ENCODE assay signal across 8 mouse cellular contexts in the genomic region with DNA sequence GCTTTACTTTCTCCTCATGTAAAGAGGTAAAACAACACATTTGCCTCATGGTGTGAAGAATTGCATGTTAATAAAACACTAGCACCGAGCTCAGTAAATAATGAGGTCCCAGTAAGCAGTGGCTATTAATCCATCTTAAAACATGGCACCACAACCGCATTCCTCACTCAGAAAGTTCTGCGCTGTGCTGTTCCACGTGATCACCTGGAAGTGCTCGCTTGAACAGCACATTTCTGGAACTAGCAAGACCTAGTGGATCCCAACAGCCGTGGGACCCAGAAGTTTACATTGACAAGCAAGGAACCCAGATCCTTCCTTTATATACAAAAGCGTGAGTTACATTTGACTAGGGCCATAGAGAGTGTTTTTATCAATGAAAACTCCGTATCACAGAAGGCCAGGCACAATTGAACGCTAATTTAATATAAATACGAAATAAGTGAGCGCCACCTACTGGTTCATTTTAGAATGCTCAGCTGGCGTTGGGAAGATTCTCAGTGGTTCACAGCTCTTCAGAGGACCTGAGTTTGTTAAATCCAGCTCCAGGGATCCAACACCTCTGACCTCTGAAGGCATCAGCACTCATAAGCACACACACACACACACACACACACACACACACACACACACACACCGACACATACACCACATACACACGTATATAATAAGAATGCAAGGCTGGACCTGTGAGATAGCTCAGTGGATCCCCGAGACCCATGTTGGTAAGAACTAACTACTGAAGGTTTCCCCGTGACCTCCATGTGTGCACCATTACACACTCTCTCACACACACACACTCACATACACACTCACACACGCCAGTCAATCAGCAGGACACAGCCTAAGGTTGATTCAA. TPM values are rescaled to one million over a fixed set of nuclear protein-coding genes. Genes with fewer than 3 reads are reported as not detected.
A peak's percentile ranks its signal among the peaks of the same experiment; 100 is the strongest.
DNase-seq lines count a peak whose midpoint lies in the region; ATAC-seq and TF ChIP-seq lines count a peak whose summit lies in the region.

No protein-coding gene starts in this region.

- WGBS in kidney, postnatal 0 days = 38% methylated on average over 17 of the region's 17 CpGs
- WGBS in liver, postnatal 0 days (ENCODE audit: insufficient replicate concordance) = 33% methylated on average over 17 of the region's 17 CpGs
- 40% methylated on average over 17 of the region's 17 CpGs for WGBS in neural tube, embryonic 11.5 days

- H3K4me3 ChIP-seq in kidney, postnatal 0 days (replicated peaks; ENCODE audit: low read depth, low read length) = no peak overlapping the region
- H3K4me3 ChIP-seq in liver, postnatal 0 days (ENCODE audit: low read depth, low read length) = no peak overlapping the region
- H3K4me3 ChIP-seq in neural tube, embryonic 11.5 days (ENCODE audit: low read depth, low read length) = no peak overlapping the region

- no peak for TF ChIP-seq EP300 in liver, postnatal 0 days (IDR thresholded peaks at IDR 0.05; ENCODE audit: low read depth)

- DNase-seq in 3T3-L1 (ENCODE audit: low read depth, low spot score) = peak; percentile 66
- DNase-seq in CD4-positive, CD25-positive, alpha-beta regulatory T cell, adult 2 months (ENCODE audit: low read depth, low spot score) = peak; percentile 76
- DNase-seq in cerebellum, postnatal 25 days = peak; percentile 48 to 69
- peak; percentile 82 for DNase-seq in kidney, postnatal 0 days (ENCODE audit: low spot score)
- DNase-seq in liver, postnatal 0 days = peak; percentile 42
- peak; percentile 67 for DNase-seq in neural tube, embryonic 11.5 days (ENCODE audit: low spot score)
- DNase-seq in urinary bladder, postnatal 36 days (ENCODE audit: low spot score in 2 of 2) = no peak

- TF ChIP-seq CTCF in kidney, postnatal 0 days (IDR thresholded peaks at IDR 0.05; ENCODE audit: low read depth) = peak; percentile 71
- peak; percentile 66 for TF ChIP-seq CTCF in liver, postnatal 0 days (IDR thresholded peaks at IDR 0.05; ENCODE audit: low read depth)

- no peak overlapping the region for H3K27ac ChIP-seq in kidney, postnatal 0 days
- H3K27ac ChIP-seq in liver, postnatal 0 days (ENCODE audit: low read depth) = no peak overlapping the region
- no peak overlapping the region for H3K27ac ChIP-seq in neural tube, embryonic 11.5 days (ENCODE audit: low read depth, low read length)

- H3K36me3 ChIP-seq in kidney, postnatal 0 days (ENCODE audit: insufficient read depth, low read length) = no peaks in the 10 kb centered on the region
- H3K36me3 ChIP-seq in liver, postnatal 0 days (replicated peaks; ENCODE audit: insufficient read depth, low read length) = no peaks in the 10 kb centered on the region
- H3K36me3 ChIP-seq in neural tube, embryonic 11.5 days (ENCODE audit: control insufficient read depth, insufficient read depth, low read length) = no peaks in the 10 kb centered on the region

- 0 out of 2 replicates have a peak, but pooled peaks have one; percentile 23 for ATAC-seq in granulocyte monocyte progenitor cell, adult 5-6 weeks (replicated peaks; ENCODE audit: poor library complexity, severe bottlenecking)
- ATAC-seq in kidney, postnatal 0 days (replicated peaks; ENCODE audit: low FRiP score, low read depth) = no peak; the same call in 1 of the 2 replicates
- ATAC-seq in liver, postnatal 0 days = no peak
- no peak for ATAC-seq in neural tube, embryonic 11.5 days (ENCODE audit: insufficient read depth, low FRiP score, low TSS enrichment)

- no peaks in the 10 kb centered on the region for H3K27me3 ChIP-seq in kidney, postnatal 0 days (ENCODE audit: insufficient read depth, low read length)
- H3K27me3 ChIP-seq in liver, postnatal 0 days (ENCODE audit: insufficient read depth, low read length) = no peaks in the 10 kb centered on the region
- no peaks in the 10 kb centered on the region for H3K27me3 ChIP-seq in neural tube, embryonic 11.5 days (ENCODE audit: control insufficient read depth, insufficient read depth, low read length)

- peak overlapping the region; percentile 39 for H3K4me2 ChIP-seq in kidney, postnatal 0 days (ENCODE audit: low read length)
- H3K4me2 ChIP-seq in liver, postnatal 0 days (ENCODE audit: low read depth, low read length) = peak overlapping the region; percentile 14; the same call in 1 of the 2 replicates
- H3K4me2 ChIP-seq in neural tube, embryonic 11.5 days (ENCODE audit: low read depth) = no peak overlapping the region

- no peaks in the 10 kb centered on the region for H3K9me3 ChIP-seq in kidney, postnatal 0 days (replicated peaks; ENCODE audit: low read length)
- H3K9me3 ChIP-seq in liver, postnatal 0 days (ENCODE audit: low read length) = no peaks in the 10 kb centered on the region
- no peaks in the 10 kb centered on the region for H3K9me3 ChIP-seq in neural tube, embryonic 11.5 days (ENCODE audit: control insufficient read depth, low read length)

- H3K4me1 ChIP-seq in kidney, postnatal 0 days (replicated peaks; ENCODE audit: insufficient read depth, low read length) = no peaks in the 10 kb centered on the region
- no peaks in the 10 kb centered on the region for H3K4me1 ChIP-seq in liver, postnatal 0 days (ENCODE audit: insufficient read depth)
- H3K4me1 ChIP-seq in neural tube, embryonic 11.5 days (ENCODE audit: control insufficient read depth, insufficient read depth, low read length) = no peaks in the 10 kb centered on the region

- no peak overlapping the region for H3K9ac ChIP-seq in kidney, postnatal 0 days (ENCODE audit: low read depth, low read length)
- H3K9ac ChIP-seq in liver, postnatal 0 days (replicated peaks) = no peak overlapping the region
- no peak overlapping the region for H3K9ac ChIP-seq in neural tube, embryonic 11.5 days (ENCODE audit: low read length)

RNA-seq across cellular contexts. Expression of a gene that starts 25.5 kb away (rescaled TPM):
- total RNA-seq in granulocyte monocyte progenitor cell, adult 5-6 weeks (2014; fragmentation: Nextera tagmentation) = 2,229 and 2,435 TPM in 2 replicates
- 1,577 and 1,773 TPM in 2 replicates for total RNA-seq in granulocyte monocyte progenitor cell, adult 5-6 weeks (2017)
- 732 and 795 TPM in 2 replicates for polyA plus RNA-seq in kidney, postnatal 0 days (2015; fragmentation: Nextera tagmentation; extraction: Ambion mirVana)
- 397 and 398 TPM in 2 replicates for polyA plus RNA-seq in liver, postnatal 0 days (2015; fragmentation: Nextera tagmentation; extraction: Ambion mirVana)
- polyA plus RNA-seq in neural tube, embryonic 11.5 days (2014; fragmentation: Nextera tagmentation; extraction: Ambion mirVana) = 652 and 656 TPM in 2 replicates

RNA-seq across cellular contexts. Expression of a gene that starts 42.5 kb away (rescaled TPM):
- 17.1 and 24.2 TPM in 2 replicates for total RNA-seq in granulocyte monocyte progenitor cell, adult 5-6 weeks (2014; fragmentation: Nextera tagmentation)
- 39.4 and 50.8 TPM in 2 replicates for total RNA-seq in granulocyte monocyte progenitor cell, adult 5-6 weeks (2017)
- 5.2 and 5.3 TPM in 2 replicates for polyA plus RNA-seq in kidney, postnatal 0 days (2015; fragmentation: Nextera tagmentation; extraction: Ambion mirVana)
- polyA plus RNA-seq in liver, postnatal 0 days (2015; fragmentation: Nextera tagmentation; extraction: Ambion mirVana) = 2.2 and 2.3 TPM in 2 replicates
- 3.6 and 4.2 TPM in 2 replicates for polyA plus RNA-seq in neural tube, embryonic 11.5 days (2014; fragmentation: Nextera tagmentation; extraction: Ambion mirVana)

RNA-seq across cellular contexts. Expression of a gene that starts 51.3 kb away (rescaled TPM):
- not detected in 2 replicates for total RNA-seq in granulocyte monocyte progenitor cell, adult 5-6 weeks (2014; fragmentation: Nextera tagmentation)
- total RNA-seq in granulocyte monocyte progenitor cell, adult 5-6 weeks (2017) = 0.30 and 0.41 TPM in 2 replicates
- 10.2 and 10.5 TPM in 2 replicates for polyA plus RNA-seq in kidney, postnatal 0 days (2015; fragmentation: Nextera tagmentation; extraction: Ambion mirVana)
- 0.48 and 0.52 TPM in 2 replicates for polyA plus RNA-seq in liver, postnatal 0 days (2015; fragmentation: Nextera tagmentation; extraction: Ambion mirVana)
- polyA plus RNA-seq in neural tube, embryonic 11.5 days (2014; fragmentation: Nextera tagmentation; extraction: Ambion mirVana) = 0.51 and 0.97 TPM in 2 replicates

RNA-seq across cellular contexts. Expression of a gene that starts 51.8 kb away (rescaled TPM):
- 2.9 and 10.5 TPM in 2 replicates for total RNA-seq in granulocyte monocyte progenitor cell, adult 5-6 weeks (2014; fragmentation: Nextera tagmentation)
- total RNA-seq in granulocyte monocyte progenitor cell, adult 5-6 weeks (2017) = 14.2 and 35.9 TPM in 2 replicates
- 4.4 and 10.3 TPM in 2 replicates for polyA plus RNA-seq in kidney, postnatal 0 days (2015; fragmentation: Nextera tagmentation; extraction: Ambion mirVana)
- 4.9 and 5.0 TPM in 2 replicates for polyA plus RNA-seq in liver, postnatal 0 days (2015; fragmentation: Nextera tagmentation; extraction: Ambion mirVana)
- 10.9 and 18.2 TPM in 2 replicates for polyA plus RNA-seq in neural tube, embryonic 11.5 days (2014; fragmentation: Nextera tagmentation; extraction: Ambion mirVana)

Comparison
In these comparisons a context has a peak if more than half of its experiments do, and no peak if none do; other contexts are left out.
1. DNase-seq: peak in 3T3-L1 (single experiment), CD4-positive, CD25-positive, alpha-beta regulatory T cell, adult 2 months (single experiment), cerebellum, postnatal 25 days (2 of 2), kidney, postnatal 0 days (single experiment), liver, postnatal 0 days (single experiment) and neural tube, embryonic 11.5 days (single experiment); none in urinary bladder, postnatal 36 days (0 of 2).